Mouse (Mus musculus) heart, embryonic 13.5 days (tissue): ENCODE results near the gene Pacrg. TPM values are rescaled to one million over a fixed set of nuclear protein-coding genes. Genes with fewer than 3 reads are reported as not detected.

ENCODE experiments used
- ATAC-seq: fragments of 200-750 bp; cut with Nextera tagmentation; 2 replicates; pipeline ENCODE4 v1.8.0; 2017; ENCODE audit warnings: moderate TSS enrichment; ENCODE audit not compliant: insufficient number of reproducible peaks, low FRiP score, low TSS enrichment; ENCODE audit errors: extremely low read depth
- H3K27ac ChIP-seq: fragments of 300-500 bp; sonication (generic); replicated peaks from 2 replicates; pipeline ENCODE4 v1.5.1; 2015; ENCODE audit warnings: moderate library complexity, mild to moderate bottlenecking, inconsistent platforms
- H3K27me3 ChIP-seq: fragments of 300-500 bp; sonication (generic); replicated peaks from 2 replicates; pipeline ENCODE4 v1.6.1; 2015; ENCODE audit warnings: mild to moderate bottlenecking, inconsistent platforms
- H3K36me3 ChIP-seq: fragments of 300-500 bp; sonication (generic); 2 replicates; pipeline ENCODE4 v1.6.1; 2015; ENCODE audit warnings: mild to moderate bottlenecking, inconsistent platforms
- H3K4me1 ChIP-seq: fragments of 300-500 bp; sonication (generic); 2 replicates; pipeline ENCODE4 v1.6.1; 2015; ENCODE audit warnings: inconsistent platforms
- H3K4me2 ChIP-seq: fragments of 300-500 bp; sonication (generic); 2 replicates; pipeline ENCODE4 v1.6.1; 2015; ENCODE audit warnings: inconsistent platforms, mild to moderate bottlenecking, moderate library complexity
- H3K4me3 ChIP-seq: fragments of 300-500 bp; sonication (generic); 2 replicates; pipeline ENCODE4 v1.5.1; 2015; ENCODE audit warnings: moderate library complexity, mild to moderate bottlenecking, inconsistent platforms
- H3K9ac ChIP-seq: fragments of 300-500 bp; sonication (generic); 2 replicates; pipeline ENCODE4 v1.6.1; 2015; ENCODE audit warnings: inconsistent platforms, mild to moderate bottlenecking, moderate library complexity
- H3K9me3 ChIP-seq: fragments of 300-500 bp; sonication (generic); 2 replicates; pipeline ENCODE4 v1.6.1; 2016; ENCODE audit warnings: inconsistent platforms
- WGBS: fragments of 180-500 bp; shearing (Covaris S2); methylation state at CpG from one replicate; pipeline ENCODE4 v1.1.7; 2015; ENCODE audit warnings: mixed read lengths; 5-methylcytosine and 5-hydroxymethylcytosine counted together
- polyA plus RNA-seq: library from polyadenylated mRNA; unstranded; fragments of >200 nt; fragmentation: Nextera tagmentation; extraction: Ambion mirVana; gene quantifications from 2 replicates; pipeline ENCODE4 v1.2.1, GENCODE M21; 2015

Pacrg gene
- polyA plus RNA-seq, 1 experiment from 2014 or later: 0.64 TPM

GRCm38 (mm10) chr17:10791661-10792060 is 48.5 kb downstream of the Pacrg start:
- no peaks in the 10 kb centered on the region for H3K9me3 ChIP-seq
- no peaks in the 10 kb centered on the region for H3K27me3 ChIP-seq
- peak overlapping the region; percentile 42 for H3K27ac ChIP-seq
- H3K36me3 ChIP-seq: no peaks in the 10 kb centered on the region
- H3K4me1 ChIP-seq: peaks cover 28% of the 10 kb centered on the region
- no peak overlapping the region for H3K4me3 ChIP-seq
- no peak for ATAC-seq
- WGBS: 26% methylated on average over 3 of the region's 3 CpGs
- peak overlapping the region; percentile 24 for H3K4me2 ChIP-seq
- no peak overlapping the region for H3K9ac ChIP-seq

DNA sequence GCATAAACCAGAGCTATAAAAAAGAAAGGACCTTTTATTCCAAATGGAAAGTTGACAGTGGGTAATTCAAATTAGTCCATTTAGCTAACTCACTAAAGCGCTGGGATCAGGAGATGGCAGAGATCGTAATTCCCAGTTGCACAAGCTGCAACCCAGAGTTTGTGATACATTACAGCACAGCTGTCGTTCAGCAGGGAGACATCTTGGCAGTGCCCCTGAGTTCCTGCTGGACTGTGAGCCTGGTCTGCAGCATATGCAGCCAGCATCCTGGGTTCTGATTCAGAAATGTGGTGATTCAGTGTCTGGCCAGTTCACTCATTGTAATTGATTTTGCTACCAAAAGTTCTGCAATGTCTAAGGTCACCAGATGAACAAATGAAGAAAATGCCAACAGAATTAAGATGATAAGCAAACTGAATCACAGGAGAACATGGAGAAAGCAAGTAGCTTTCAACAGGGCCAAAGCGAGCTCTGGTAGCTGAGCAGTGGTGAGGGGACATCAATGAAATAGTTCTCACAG is 55.6 kb downstream of the Pacrg start:
- H3K4me3 ChIP-seq: no peak overlapping the region
- H3K9me3 ChIP-seq: no peaks in the 10 kb centered on the region
- WGBS: 67% methylated on average over 4 of the region's 4 CpGs
- no peak overlapping the region for H3K9ac ChIP-seq
- H3K27me3 ChIP-seq: no peaks in the 10 kb centered on the region
- no peak for ATAC-seq
- peaks cover 7% of the 10 kb centered on the region for H3K4me1 ChIP-seq
- H3K4me2 ChIP-seq: no peak overlapping the region
- H3K36me3 ChIP-seq: no peaks in the 10 kb centered on the region
- H3K27ac ChIP-seq: no peak overlapping the region

GRCm38 (mm10) chr17:10776503-10776902 is 63.6 kb downstream of the Pacrg start:
- 54% methylated on average over 10 of the region's 10 CpGs for WGBS
- no peak overlapping the region for H3K9ac ChIP-seq
- H3K36me3 ChIP-seq: no peaks in the 10 kb centered on the region
- no peak overlapping the region for H3K4me3 ChIP-seq
- ATAC-seq: no peak
- H3K9me3 ChIP-seq: no peaks in the 10 kb centered on the region
- H3K4me1 ChIP-seq: no peaks in the 10 kb centered on the region
- H3K27ac ChIP-seq: no peak overlapping the region
- H3K27me3 ChIP-seq: no peaks in the 10 kb centered on the region; the same call in 1 of the 2 replicates
- no peak overlapping the region for H3K4me2 ChIP-seq

DNA sequence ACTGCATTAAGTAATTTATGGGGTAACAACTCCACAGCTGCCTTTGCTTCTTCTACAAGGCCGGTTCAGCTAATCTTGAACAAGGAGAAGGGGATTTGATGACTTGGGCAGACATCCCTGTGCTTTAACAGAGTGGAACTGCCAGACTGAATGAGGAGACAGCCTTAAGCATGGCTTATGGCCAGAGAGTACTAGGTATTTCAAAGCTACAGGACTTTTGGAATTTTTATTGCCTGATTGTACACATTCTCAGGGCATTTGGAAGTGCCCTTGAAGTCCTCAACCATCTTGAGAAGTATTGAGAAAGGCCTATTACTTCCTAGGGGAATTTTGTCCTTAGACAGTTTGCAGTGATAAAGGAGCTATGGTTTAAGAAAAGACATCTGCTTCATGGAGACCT is 65.6 kb downstream of the Pacrg start:
- no peak overlapping the region for H3K9ac ChIP-seq
- WGBS: 50% methylated on average over 1 of the region's 1 CpGs
- no peak for ATAC-seq
- no peaks in the 10 kb centered on the region for H3K36me3 ChIP-seq
- no peak overlapping the region for H3K27ac ChIP-seq
- H3K4me3 ChIP-seq: no peak overlapping the region
- no peaks in the 10 kb centered on the region for H3K4me1 ChIP-seq
- no peaks in the 10 kb centered on the region for H3K9me3 ChIP-seq
- no peak overlapping the region for H3K4me2 ChIP-seq
- H3K27me3 ChIP-seq: no peaks in the 10 kb centered on the region; the same call in 1 of the 2 replicates

GRCm38 (mm10) chr17:10772207-10772606 is 67.9 kb downstream of the Pacrg start:
- ATAC-seq: no peak
- 56% methylated on average over 3 of the region's 3 CpGs for WGBS

GRCm38 (mm10) chr17:10769873-10770272 is 70.2 kb downstream of the Pacrg start:
- no peak for ATAC-seq
- Histone ChIP-seq H3K4me2 (no peak overlapping the region), H3K27me3 (no peaks in the 10 kb centered on the region), H3K27ac (no peak overlapping the region), H3K4me3 (no peak overlapping the region), H3K9ac (no peak overlapping the region), H3K36me3 (no peaks in the 10 kb centered on the region), H3K4me1 (peaks cover 7% of the 10 kb centered on the region; the same call in 1 of the 2 replicates), H3K9me3 (no peaks in the 10 kb centered on the region)
- 73% methylated on average over 6 of the region's 6 CpGs for WGBS

More at GRCm38 (mm10) chr17:10772207-10772606, 67.9 kb downstream of the Pacrg start:
- Histone ChIP-seq H3K9ac (no peak overlapping the region), H3K4me3 (no peak overlapping the region), H3K4me1 (0 out of 2 replicates have a peak, but pooled peaks cover 2% of the 10 kb centered on the region), H3K27ac (no peak overlapping the region), H3K36me3 (no peaks in the 10 kb centered on the region), H3K27me3 (no peaks in the 10 kb centered on the region; the same call in 1 of the 2 replicates), H3K4me2 (no peak overlapping the region), H3K9me3 (no peaks in the 10 kb centered on the region)

- Histone ChIP-seq H3K27me3 (no peaks in the 10 kb centered on the region), H3K36me3 (no peaks in the 10 kb centered on the region), H3K9ac (no peak overlapping the region), H3K27ac (peak overlapping the region; percentile 28), H3K4me3 (no peak overlapping the region), H3K4me1 (peaks cover 7% of the 10 kb centered on the region; the same call in 1 of the 2 replicates), H3K9me3 (no peaks in the 10 kb centered on the region), H3K4me2 (no peak overlapping the region; the same call in 1 of the 2 replicates)
- WGBS: 53% methylated on average over 10 of the region's 10 CpGs
- ATAC-seq: no peak
Measured at GRCm38 (mm10) chr17:10766735-10767406, 73.2 kb downstream of the Pacrg start.

DNA sequence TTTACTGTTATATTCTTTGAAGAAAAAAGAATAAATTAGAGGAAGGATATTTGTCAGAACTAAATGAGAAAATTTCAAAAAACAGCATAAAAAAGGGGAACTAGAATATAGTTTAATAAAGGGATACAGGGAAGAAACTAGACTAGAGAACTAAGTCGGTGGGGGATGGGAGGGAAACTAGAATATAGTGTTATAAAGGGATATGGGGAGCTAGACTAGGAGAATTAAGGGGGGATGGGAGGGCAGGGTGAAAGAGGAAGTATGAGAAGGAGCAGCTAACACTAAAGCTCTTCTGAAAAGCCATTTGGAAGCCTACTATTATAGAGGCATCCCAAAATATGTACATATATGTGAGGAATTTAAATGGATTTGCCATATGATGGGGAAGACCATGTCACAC is 75.8 kb downstream of the Pacrg start:
- Histone ChIP-seq H3K27me3 (0 out of 2 replicates have a peak, but pooled peaks cover 2% of the 10 kb centered on the region), H3K36me3 (no peaks in the 10 kb centered on the region), H3K27ac (no peak overlapping the region), H3K9me3 (no peaks in the 10 kb centered on the region), H3K4me2 (no peak overlapping the region), H3K4me3 (no peak overlapping the region), H3K9ac (no peak overlapping the region), H3K4me1 (peaks cover 7% of the 10 kb centered on the region; the same call in 1 of the 2 replicates)
- no peak for ATAC-seq
- WGBS: 75% methylated on average over 1 of the region's 1 CpGs

- H3K27ac ChIP-seq: no peak overlapping the region
- WGBS: 86% methylated on average over 5 of the region's 5 CpGs
Measured at GRCm38 (mm10) chr17:10757455-10757854, 82.7 kb downstream of the Pacrg start.

DNA sequence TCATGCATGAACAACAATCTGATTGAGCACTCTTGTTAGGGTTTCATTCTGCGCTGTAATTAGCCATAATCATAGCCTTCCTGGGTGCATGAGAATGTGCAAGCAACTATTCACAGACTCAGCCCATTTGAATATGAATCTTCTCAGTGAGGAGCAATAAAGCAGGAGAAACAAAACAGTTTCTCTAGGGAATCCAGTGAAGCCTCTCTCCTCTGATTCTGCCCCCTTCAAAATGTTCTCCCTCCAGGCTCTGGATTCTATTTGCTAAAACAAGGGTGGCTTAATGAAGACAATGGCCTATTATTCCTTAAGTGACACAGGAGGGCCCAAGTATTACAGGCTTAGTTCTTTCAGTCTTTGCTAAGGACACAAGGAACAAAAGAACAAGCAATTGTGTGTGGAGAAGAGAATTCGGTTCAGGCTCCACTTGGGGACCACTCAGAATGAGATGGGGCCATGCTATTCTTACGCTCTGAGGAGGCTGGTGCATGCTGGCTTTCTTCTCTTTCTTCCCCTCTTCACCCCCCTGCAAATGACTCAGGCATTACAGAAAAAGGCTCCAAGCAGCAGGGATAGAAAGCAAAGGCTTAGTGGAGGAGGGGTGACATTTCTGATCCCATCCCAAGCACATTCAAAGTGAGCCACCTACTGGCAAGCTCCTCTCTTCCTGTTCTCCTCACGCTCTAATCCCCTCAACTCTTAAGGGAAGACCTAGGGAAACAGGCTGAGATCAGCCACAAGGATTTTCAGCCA is 95.2 kb downstream of the Pacrg start:
- H3K4me2 ChIP-seq: no peak overlapping the region
- H3K4me1 ChIP-seq: peaks cover 9% of the 10 kb centered on the region
- no peaks in the 10 kb centered on the region for H3K9me3 ChIP-seq
- no peak overlapping the region for H3K4me3 ChIP-seq
- no peaks in the 10 kb centered on the region for H3K36me3 ChIP-seq
- 0 out of 2 replicates have a peak overlapping the region, but pooled peaks have one; percentile 4 for H3K9ac ChIP-seq
- H3K27me3 ChIP-seq: no peaks in the 10 kb centered on the region
- H3K27ac ChIP-seq: peak overlapping the region; percentile 13; the same call in 1 of the 2 replicates
- 34% methylated on average over 4 of the region's 4 CpGs for WGBS
- ATAC-seq: no peak

More at GRCm38 (mm10) chr17:10757455-10757854, 82.7 kb downstream of the Pacrg start:
- Histone ChIP-seq H3K4me3 (no peak overlapping the region), H3K27me3 (0 out of 2 replicates have a peak, but pooled peaks cover 2% of the 10 kb centered on the region), H3K4me2 (no peak overlapping the region), H3K36me3 (no peaks in the 10 kb centered on the region), H3K4me1 (peaks cover 3% of the 10 kb centered on the region; the same call in 1 of the 2 replicates), H3K9ac (no peak overlapping the region), H3K9me3 (no peaks in the 10 kb centered on the region)
- ATAC-seq: no peak

- H3K27me3 ChIP-seq: no peaks in the 10 kb centered on the region
- 81% methylated on average over 2 of the region's 2 CpGs for WGBS
- no peak for ATAC-seq
- no peaks in the 10 kb centered on the region for H3K36me3 ChIP-seq
- no peak overlapping the region for H3K27ac ChIP-seq
- H3K9ac ChIP-seq: no peak overlapping the region
- H3K9me3 ChIP-seq: no peaks in the 10 kb centered on the region
- no peak overlapping the region for H3K4me3 ChIP-seq
- peaks cover 6% of the 10 kb centered on the region for H3K4me1 ChIP-seq
- no peak overlapping the region for H3K4me2 ChIP-seq
Measured at GRCm38 (mm10) chr17:10740083-10740482, 100.0 kb downstream of the Pacrg start.
